Mouse (Mus musculus) mesoderm, embryonic 11.5 days (tissue): ENCODE results near the gene Gins1.
"Not testable (repeated sequence)": the region's sequence is repeated elsewhere in the genome, so short reads cannot be mapped to it uniquely, and the experiment has no call there.

ENCODE experiments used
- DNase-seq: peaks from one replicate; pipeline ENCODE4 v3.0.0-alpha.2; 2012; ENCODE audit warnings: low read depth, low spot score

Gene Gins1

GRCm38 (mm10) chr2:150904936-150905450, at the start of gene Gins1:
TSS of gene Gins1 (plus strand) at chr2:150905400.
- no peak for DNase-seq

- DNase-seq: no peak
These were observed 46.3 kb upstream of the Gins1 start for GRCm38 (mm10) chr2:150858724-150859487.

GRCm38 (mm10) chr2:150859709-150860470, 45.3 kb upstream of the Gins1 start:
- no peak for DNase-seq

GRCm38 (mm10) chr2:150861128-150861527, 44.1 kb upstream of the Gins1 start:
- DNase-seq: no peak

- no peak for DNase-seq
These were observed 38.2 kb upstream of the Gins1 start for GRCm38 (mm10) chr2:150867021-150867420.

- no peak for DNase-seq
These were observed 35.8 kb upstream of the Gins1 start for GRCm38 (mm10) chr2:150869446-150869845.

GRCm38 (mm10) chr2:150874508-150874907, 30.7 kb upstream of the Gins1 start:
- no peak for DNase-seq

GRCm38 (mm10) chr2:150875226-150875625, 30.0 kb upstream of the Gins1 start:
- DNase-seq: no peak

GRCm38 (mm10) chr2:150877561-150877960, 27.6 kb upstream of the Gins1 start:
- DNase-seq: no peak

- no peak for DNase-seq
These were observed 21.0 kb upstream of the Gins1 start for GRCm38 (mm10) chr2:150884075-150884778.

- DNase-seq: no peak
These were observed 20.5 kb upstream of the Gins1 start for GRCm38 (mm10) chr2:150884779-150885110.

GRCm38 (mm10) chr2:150885814-150886213, 19.4 kb upstream of the Gins1 start:
- DNase-seq: no peak

- no peak for DNase-seq
These were observed 18.9 kb upstream of the Gins1 start for GRCm38 (mm10) chr2:150886315-150886714.

GRCm38 (mm10) chr2:150887370-150887769, 17.8 kb upstream of the Gins1 start:
- no peak for DNase-seq

GRCm38 (mm10) chr2:150894617-150895267, 10.5 kb upstream of the Gins1 start:
- no peak for DNase-seq

GRCm38 (mm10) chr2:150895691-150896252, 9.4 kb upstream of the Gins1 start:
- DNase-seq: no peak

GRCm38 (mm10) chr2:150900341-150900740, 4.9 kb upstream of the Gins1 start:
- no peak for DNase-seq

- DNase-seq: no peak
These were observed 2.9 kb upstream of the Gins1 start for GRCm38 (mm10) chr2:150902347-150902746.

GRCm38 (mm10) chr2:150904272-150904935, 796 bp upstream of the Gins1 start, which contains the start of gene Abhd12:
TSS of gene Abhd12 (minus strand) at chr2:150904741.
- DNase-seq: peak; percentile 97

- DNase-seq: not testable (repeated sequence)
These were observed 3.7 kb downstream of the Gins1 start for GRCm38 (mm10) chr2:150908881-150909280.
